Mouse (Mus musculus): ENCODE data around the gene Tex38.

Gene Tex38

GRCm38 (mm10) chr4:115780918-115781317, at the start of gene Tex38:
Tex38 (minus strand) TSS chr4:115781018.
- DNase-seq (ENCODE audit: low read depth, low spot score) = no peak

GRCm38 (mm10) chr4:115830491-115830890, 49.7 kb upstream of the Tex38 start:
- DNase-seq (ENCODE audit: low read depth, low spot score) = no peak

DNA sequence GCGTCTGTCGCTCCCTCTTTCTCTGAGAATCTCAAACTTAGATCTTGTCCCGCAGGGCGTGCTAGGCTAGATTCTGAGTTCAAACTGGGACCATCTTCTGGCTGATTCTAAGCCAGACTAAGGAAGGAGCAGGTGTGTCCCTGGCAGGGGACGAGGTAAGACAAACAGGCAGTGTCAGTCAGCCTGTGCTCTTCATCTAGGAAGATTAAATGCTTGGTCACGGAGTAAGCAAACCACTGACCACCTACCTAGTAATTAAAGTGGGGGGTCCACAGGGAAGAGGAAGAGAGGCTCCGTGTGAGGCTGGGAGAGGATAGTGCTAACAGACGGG, 47.7 kb upstream of the Tex38 start:
- DNase-seq (ENCODE audit: low read depth, low spot score) = no peak

- DNase-seq (ENCODE audit: low read depth, low spot score) = peak; percentile 79
Observed at GRCm38 (mm10) chr4:115827888-115828571, 47.2 kb upstream of the Tex38 start, which contains the start of gene Mob3c. Mob3c (plus strand) TSS chr4:115828092.

DNA sequence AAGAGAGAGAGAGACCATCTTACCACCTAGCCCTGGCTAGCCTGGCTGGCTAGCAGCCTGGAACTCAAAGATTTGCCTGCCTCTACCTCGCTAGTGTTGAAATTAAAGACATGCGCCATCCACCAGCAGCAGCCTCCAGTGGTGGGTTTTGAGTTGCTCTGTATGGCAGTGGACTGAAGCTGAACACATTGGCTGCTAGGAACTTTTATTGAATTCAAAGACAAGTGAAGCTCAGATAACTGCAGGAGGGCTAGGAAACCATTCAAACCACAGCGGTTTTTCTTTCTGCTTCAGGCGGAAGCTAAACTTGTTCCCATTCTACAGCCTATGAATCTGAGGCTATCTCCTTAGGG, 46.7 kb upstream of the Tex38 start:
- DNase-seq (ENCODE audit: low read depth, low spot score) = no peak

DNA sequence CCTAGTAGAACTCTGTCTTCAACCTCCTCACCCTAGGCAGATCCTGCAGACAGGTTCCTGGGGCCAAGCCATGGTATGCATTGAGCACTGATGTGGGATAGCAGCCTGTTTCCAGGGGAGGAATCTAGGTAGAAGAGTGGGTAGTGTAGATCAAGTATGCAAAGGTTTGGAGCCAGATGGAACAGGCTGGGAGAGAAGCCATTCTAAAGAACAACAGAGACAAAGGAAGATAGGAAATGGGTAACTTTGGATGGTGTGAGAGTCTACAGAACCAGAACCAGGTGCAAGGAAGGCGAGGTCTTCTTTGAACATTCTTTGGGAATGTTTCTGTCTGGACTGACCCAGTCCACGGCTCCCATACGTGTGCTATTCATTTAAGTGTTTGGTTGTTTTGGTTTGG, 46.2 kb upstream of the Tex38 start:
- DNase-seq (ENCODE audit: low read depth, low spot score) = no peak

DNA sequence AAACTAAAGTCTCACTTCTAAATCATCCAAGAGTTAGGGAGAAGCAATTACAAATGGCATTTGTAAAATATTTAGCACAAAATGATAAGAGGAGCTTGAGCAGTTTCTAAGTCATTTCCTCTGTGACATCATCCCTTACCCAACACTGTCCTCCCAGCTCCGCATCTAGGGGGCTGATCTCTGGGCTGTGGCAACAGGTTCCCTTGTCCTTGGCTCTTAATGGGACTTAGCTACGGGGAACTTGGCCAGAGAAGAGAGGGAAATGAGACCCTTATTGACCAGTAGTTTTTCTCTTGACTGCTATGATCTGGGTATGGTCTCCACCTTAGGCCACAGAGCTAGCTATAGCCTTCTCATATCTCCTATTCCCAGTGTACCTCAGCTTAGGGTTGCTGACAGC, 44.5 kb upstream of the Tex38 start:
- no peak for DNase-seq (ENCODE audit: low read depth, low spot score)

GRCm38 (mm10) chr4:115824178-115824577, 43.4 kb upstream of the Tex38 start:
- DNase-seq (ENCODE audit: low read depth, low spot score) = no peak

DNA sequence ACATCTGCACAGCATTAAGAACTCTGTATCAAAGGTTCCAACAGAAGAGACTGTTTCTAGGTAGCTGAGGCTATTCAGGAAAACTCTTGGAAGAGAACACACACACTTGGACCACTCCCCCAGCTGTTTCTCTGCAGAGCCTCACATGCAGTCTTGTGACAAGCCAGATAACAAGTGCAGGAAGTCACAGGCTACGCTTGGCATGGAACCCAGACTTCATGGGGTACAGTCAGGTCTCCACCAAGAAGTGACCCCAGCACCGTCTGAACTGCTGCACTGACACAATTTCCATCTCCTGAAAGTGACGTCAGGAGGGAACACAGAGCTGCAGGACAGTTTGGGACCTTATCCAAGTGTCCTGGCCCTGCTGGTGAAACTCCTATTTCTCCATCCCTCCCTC, 41.1 kb upstream of the Tex38 start:
- no peak for DNase-seq (ENCODE audit: low read depth, low spot score)

GRCm38 (mm10) chr4:115821431-115821830, 40.6 kb upstream of the Tex38 start:
- DNase-seq (ENCODE audit: low read depth, low spot score) = no peak

DNA sequence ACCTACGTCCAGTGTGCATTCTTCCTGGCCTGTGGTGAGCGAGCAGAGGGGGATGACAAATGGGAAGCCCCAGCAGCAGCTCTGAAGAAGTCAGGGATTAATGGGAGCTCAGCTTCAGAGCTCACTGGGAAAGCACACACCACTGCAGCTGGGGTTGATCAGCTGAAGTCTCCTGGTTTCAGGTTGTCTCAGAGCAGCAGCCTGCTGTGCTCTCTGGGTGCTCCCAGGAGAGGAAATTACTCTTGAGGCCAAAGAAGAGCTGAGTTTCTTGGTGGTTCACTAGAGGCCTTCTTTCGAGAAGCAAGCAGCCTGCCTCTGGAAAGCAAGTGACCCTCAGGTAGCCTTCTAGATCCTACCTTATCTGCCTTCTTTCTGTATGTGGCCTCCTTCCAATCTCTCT, 40.1 kb upstream of the Tex38 start:
- DNase-seq (ENCODE audit: low read depth, low spot score) = no peak

- DNase-seq (ENCODE audit: low read depth, low spot score) = no peak
Observed at GRCm38 (mm10) chr4:115820199-115820598, 39.4 kb upstream of the Tex38 start.

- DNase-seq (ENCODE audit: low read depth, low spot score) = no peak
Observed at GRCm38 (mm10) chr4:115815606-115816005, 34.8 kb upstream of the Tex38 start.

GRCm38 (mm10) chr4:115812326-115812725, 31.5 kb upstream of the Tex38 start:
- no peak for DNase-seq (ENCODE audit: low read depth, low spot score)

- no peak for DNase-seq (ENCODE audit: low read depth, low spot score)
Observed at GRCm38 (mm10) chr4:115799981-115800380, 19.2 kb upstream of the Tex38 start.

DNA sequence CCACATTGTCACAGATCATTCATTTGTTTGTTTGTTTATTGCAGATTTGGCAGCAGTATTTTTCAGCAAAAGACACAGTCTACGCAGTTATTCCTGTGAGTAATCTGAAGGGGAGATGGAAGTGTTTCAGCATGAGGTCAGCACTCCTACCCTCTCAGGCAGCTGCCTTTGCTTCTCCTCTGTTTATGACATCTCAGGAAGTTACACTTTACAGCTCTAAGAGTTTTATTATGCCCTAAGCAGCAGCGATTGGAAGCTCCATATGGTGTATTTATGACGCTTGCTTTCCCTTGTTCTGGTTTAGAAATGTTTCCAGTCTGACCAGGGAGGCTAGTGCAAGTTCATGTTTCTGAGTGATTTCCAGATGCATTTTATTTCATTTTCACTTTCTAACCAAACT, 14.5 kb upstream of the Tex38 start:
- DNase-seq (ENCODE audit: low read depth, low spot score) = no peak

GRCm38 (mm10) chr4:115790864-115791263, 10.0 kb upstream of the Tex38 start:
- no peak for DNase-seq (ENCODE audit: low read depth, low spot score)

GRCm38 (mm10) chr4:115785511-115786034, 4.8 kb upstream of the Tex38 start:
- no peak for DNase-seq (ENCODE audit: low read depth, low spot score)

DNA sequence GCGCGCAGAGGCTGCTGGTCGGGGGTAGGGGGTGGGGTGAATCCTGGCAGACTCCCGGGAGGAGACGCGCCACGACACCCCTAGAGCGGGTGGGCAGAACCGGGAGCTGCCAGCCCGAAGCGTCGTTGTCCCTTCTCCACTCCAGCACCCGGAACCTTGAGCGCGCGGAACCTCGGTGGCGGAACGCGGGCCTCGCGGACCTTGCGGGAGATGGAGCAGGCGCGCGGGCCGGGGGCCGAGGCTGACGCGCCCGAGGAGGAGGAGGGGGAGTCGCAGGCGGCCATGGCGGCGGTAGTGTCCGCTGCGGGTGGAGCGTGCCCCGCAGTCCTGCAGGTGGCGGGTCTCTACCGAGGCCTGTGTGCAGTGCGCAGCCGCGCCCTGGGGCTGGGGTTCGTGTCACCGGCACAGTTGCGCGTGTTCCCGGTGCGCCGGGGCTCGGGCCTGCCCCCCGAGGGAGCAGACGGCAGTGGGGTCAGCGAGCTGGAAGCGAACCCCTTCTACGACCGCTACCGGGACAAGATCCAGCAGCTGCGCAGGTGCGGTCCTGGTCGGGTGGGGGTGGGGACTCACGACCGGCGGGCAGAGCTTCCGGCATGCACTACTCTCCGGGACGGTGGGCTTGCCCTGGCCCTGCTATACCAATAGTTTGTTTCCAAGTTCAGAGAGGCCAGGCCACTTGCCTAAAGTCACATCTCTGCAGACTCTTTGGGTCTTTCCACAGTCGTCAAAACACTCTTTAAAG, 4.1 kb upstream of the Tex38 start, which contains the start of gene Atpaf1:
Gene Atpaf1 (plus strand): TSS at position 44 of the 742 bp plus-strand sequence.
- peak; percentile 69 for DNase-seq (ENCODE audit: low read depth, low spot score)

DNA sequence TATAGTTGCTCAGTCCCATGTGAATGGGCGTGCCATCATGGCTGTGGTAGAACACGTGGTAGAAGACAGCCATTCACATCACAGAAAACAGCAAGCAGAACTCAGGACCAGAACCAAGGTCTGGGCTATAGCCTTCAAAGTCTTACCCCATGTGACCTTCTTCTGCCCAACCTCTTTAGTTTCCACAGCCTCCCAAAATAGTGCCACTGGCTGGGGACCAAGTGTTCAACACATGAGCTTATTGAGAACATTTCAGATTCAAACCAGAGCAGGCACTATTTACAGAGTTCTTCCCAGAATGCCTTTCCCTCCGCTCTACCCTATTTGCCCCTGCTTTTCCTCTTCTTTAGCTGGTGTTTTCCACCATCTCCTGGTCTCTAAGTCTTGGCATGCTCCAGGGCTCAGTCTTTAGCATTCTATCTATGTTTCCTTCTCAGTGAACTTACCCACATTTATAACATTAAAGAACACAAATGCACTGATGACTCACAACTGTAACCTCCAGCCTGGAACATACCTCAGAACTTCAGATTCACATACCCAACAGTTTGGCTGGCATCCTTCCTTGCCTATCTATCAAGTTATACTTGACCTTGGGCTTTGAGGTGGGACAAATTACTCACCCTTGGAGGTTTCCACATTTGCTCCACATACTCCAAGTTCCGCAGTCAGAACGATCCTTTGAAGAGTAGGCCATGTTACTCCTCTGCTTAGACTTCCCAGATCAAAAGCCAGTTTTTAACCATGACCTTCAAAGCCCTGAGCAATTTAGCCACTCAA, 1.4 kb upstream of the Tex38 start:
- DNase-seq (ENCODE audit: low read depth, low spot score) = no peak

GRCm38 (mm10) chr4:115780269-115780668, 549 bp downstream of the Tex38 start:
- DNase-seq (ENCODE audit: low read depth, low spot score) = no peak

DNA sequence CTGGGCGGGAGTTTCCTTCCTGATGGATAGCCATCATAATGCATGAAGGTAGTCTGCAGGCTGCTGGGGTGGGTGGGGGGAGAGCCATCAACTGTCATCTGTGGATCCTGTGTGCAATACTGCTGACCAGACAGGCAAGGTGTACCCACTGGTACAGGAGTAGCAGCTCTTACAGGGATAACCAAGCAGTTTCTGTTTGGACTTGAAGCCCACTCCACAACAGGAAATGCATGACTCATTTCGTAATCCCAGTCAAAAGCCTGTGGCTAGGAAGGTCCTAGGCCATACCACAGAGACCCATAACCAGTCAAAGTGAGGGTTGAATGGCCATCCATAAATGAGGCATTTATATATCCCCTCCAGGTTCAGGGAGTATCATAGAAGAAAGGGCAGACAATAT, 3.2 kb downstream of the Tex38 start:
- no peak for DNase-seq (ENCODE audit: low read depth, low spot score)
